Mouse (Mus musculus) fibroblast of lung, adult 2 months (primary cell): Measurements from ENCODE around the gene Catsperg1.
A peak's percentile ranks its signal among the peaks of the same experiment; 100 is the strongest.
"Not testable (repeated sequence)": the region's sequence is repeated elsewhere in the genome, so short reads cannot be mapped to it uniquely, and the experiment has no call there.

ENCODE experiments used
- DNase-seq: peaks from one replicate; pipeline ENCODE4 v3.0.0-alpha.2; 2011; ENCODE audit warnings: low read depth

Gene Catsperg1

DNA sequence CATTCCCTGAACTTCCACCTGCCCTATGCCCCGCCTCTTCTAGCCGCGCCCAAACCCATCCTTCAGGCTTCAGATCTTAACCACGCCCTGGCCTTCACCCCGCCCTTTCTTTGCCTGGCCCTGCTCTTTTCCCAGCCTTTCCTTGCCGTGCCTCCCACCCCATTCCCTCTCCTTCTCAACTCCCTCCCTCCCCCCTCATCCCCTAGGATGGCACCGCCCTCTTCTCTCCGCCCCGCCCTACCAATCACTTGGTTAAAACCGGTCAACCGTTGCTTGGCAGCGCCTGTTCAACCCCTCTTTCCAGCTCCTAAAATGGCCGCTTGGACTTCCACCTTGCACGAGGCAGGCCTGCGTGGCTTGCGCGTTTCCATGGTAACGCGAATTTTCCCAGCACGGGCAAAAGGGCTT lies at the start of gene Catsperg1:
Gene Catsperg1 (minus strand): TSS at position 361 of the 408 bp plus-strand sequence.
- no peak for DNase-seq

DNA sequence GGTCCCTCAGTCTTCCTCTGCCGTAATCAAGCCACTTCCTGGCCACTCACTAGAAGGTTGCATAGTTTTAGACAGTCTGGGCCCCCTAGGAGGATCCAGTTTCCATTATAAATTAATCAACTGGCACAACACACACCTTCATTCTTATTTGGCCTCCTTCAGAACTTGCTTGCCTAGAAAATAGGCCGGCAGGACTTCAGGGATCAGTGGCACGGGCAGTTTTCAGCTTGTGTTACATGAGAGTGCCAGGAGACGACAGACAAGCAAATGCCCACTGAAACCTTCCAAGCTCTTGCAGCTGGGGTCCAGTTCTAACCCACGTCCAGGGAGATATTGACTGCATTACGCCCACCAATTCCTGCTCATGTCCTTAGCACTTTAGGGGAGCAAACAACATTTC lies 48.3 kb upstream of the Catsperg1 start:
- no peak for DNase-seq

DNA sequence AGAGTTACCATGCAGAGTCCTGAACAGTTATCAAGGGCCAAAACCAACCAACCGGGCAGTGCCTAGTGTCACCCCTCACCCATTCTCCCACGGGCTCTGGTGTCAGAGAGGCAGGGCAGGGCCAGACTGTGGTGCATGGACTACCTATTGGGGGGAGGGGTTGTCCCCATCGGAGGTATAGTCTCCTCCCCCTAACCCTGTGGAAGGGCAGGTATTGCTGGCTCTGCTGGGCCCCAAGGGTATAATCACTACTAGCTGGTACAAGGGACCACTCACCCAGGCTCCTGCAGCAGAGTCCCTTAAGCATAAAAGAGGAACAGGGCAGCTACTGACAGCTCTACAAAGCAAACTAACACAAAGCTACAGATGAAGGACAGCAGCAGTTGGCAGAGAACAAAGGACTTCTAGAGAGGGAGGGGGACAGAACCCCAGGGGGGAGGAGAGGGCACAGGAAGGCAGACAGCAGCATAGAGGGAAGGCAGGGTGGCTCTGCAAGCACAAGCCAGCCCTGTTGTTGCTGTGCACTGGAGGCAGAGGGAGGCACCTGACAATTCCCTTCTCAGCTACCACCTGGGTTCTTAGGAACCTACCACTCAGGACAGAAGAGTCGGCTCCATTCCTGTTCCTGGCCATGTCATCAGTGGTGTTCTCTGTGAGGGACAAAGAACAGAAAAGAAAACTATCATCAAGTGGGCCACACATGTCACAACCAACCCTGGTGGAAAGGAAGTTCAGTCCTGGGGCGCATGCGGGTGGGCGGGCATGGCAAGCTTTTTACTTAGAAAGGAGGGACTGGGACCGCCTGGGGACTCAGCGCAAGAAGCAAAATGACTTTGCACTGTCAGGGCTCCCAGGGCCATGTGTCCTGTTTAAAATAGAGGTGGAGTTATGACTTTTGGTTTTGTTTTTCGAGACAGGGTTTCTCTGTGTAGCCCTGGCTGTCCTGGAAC lies 46.2 kb upstream of the Catsperg1 start:
- DNase-seq = no peak

DNA sequence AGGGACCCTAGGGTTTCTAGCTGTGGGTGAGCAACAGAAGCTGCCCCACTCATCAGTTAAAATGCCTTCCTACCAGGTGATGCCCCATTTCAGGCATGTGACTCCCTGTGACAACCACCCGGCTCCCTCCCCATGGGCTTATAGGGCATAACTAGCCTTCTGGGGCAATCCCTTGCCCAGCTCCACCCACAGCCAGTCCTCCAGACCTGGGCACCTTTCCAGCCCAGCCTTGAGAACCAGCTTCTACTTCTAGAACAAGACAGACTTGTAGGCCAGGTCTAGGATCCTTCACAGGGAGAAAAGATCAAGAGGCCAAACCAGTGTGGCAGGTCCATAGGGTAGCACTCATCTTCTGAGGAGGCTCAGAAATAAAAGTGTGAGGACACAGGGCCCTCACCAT lies 43.5 kb upstream of the Catsperg1 start:
- DNase-seq = no peak

DNA sequence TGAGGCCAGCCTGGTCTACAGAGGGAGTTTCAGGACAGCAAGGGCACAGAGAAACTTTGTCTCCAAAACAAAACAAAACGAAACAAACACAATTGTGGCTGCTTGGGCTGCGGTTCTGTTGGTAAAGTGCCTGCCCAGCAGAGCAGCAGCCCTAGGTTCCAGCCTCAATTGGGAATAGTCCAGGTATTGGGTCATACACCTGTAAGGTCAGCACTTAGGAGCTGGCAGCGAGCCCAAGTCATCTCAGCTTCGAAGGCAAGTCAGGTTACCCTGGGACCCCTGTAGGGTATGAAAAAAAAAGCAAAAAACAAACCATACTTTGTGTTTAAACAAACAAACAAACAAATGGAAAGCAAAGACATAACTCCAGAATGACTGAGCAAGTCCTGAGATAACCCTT lies 42.0 kb upstream of the Catsperg1 start:
- DNase-seq = no peak

DNA sequence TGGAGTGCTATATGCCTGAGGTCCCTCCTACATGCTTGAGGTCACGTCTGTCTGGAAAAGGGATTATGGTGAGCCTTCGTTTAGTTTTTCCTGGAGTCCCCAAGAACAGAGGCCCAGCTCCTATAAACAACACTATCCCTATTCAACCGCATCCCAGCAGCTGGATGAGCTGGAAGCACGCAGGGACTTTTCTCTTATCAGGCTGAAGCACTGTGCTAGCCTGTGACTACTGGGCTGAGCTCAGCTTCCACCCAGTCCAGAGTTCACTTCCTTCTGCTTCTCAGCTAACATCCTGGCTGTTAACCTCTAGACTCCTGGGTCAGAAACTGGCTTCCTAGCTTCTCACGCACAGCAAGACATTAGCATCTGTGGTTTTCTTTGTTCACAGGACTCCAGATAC lies 40.0 kb upstream of the Catsperg1 start:
- no peak for DNase-seq

DNA sequence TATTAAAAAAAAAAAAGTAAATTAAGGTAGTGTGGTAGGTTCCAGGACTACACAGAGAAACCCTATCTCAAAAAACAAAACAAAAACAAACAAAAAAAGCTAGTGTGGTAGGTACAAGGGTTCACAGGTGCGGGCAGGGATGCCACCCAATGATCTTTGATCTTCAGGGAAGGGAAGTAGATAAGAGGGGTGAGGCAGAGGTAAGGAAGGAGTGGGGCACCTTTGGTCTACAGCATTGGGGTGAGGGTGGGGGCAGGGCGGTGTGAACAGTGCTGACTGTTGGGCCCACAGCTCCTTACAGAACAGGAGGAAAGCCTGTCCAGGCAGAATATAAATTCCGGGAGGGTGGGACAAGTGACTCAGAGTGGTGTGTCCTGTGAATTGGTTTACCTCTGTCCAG lies 37.3 kb upstream of the Catsperg1 start:
- no peak for DNase-seq

DNA sequence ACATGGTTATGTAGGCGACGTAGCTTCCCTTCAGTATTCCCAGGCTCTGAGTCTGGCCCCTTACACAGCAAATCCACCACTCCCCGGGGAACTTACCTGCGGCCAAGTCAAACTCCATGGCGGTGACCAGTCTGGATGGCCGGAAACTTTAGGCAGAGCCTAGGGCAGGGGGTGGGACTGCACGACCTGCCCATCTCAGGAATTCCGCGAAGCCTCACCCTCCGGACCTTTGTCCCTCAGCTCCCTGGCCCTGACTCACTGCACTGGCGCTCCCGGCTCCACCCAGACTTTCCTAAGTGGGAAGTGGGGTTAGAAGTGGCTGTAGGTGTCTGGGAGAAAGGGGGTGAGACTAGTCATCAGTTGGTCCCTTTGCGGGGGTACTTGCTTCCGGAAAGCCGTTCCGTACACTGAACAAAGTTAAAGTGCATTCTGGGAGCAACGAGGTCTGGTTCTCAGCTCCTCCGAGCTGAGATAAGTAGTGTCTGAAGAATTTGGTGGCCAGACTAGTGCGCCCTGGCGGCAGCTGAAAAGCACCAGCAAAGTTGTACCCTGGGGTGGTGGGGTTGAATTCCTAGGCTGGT lies 34.5 kb upstream of the Catsperg1 start, which contains the start of gene 2200002D01Rik:
Gene 2200002D01Rik (minus strand): TSS at position 206 of the 581 bp plus-strand sequence.
- DNase-seq = no peak

DNA sequence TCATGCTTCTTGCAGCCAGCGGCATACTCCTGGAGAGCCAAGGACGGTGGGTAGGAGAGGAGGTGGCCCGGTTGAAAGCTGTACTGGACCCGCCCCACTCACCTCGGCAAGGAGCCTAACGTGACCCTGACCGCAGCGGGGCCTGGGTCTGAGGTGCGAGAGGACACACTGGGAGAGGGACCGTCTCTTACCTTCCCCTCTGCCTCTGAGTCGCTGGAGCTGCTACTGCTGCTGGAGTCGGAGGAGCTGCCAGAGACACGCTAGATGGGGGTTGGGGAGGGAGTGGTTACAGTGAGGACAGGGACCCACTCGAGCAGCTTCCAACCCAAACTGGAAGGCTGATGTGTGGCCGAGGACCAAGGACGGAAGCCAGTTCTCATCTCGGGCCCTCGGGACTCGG lies 33.9 kb upstream of the Catsperg1 start:
- no peak for DNase-seq

DNA sequence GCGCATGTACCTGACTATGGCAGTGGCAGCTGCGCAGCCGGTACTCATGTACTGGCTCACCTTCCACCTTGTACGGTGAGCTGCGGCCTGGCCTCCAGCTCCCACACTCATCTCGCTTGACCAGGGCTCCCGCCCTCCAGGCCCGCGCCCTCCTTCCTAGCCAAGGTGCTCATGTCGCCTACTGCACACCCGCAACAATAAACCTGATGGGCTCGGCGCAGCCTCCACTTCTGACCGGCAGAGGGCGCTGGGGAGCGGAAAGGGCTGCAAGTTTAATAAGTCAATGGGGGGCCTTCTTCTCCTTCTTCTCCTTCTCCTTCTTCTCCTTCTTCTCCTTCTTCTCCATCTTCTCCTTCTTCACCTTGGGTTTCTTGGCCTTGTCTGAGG lies 33.5 kb upstream of the Catsperg1 start:
- DNase-seq = no peak

DNA sequence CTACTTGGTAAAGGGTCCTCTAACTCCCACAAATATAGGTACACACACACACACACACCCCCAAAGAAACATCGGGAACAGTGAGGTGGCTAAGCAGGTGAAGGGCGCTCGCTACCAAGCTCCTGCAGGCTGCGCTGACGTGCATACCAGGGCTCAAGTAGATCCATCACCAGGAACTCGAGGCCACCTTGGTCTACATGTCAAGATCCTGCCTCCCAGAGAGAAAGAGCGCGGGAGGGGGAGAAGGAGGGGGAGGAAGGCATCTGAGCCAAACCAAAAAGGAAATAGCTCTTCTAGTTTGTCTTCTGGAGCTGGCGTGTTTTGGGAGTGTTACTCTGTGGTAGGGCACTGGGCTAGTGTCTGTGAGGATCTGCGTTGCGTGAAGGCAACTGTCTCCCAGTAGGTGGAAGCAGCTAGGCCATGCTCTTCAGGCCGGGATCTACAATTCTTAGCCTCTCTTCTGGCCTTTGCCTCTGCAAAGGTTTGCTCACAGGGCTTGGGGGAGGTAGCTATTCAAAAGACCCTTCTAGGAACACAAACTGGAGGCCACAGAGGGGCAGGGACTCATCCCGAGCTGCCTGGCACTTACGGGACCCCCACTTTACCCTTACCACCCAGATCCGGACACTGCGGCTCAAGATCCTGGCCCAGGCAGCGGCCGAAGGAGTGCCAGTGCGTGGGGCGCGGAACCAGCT lies 32.9 kb upstream of the Catsperg1 start:
- no peak for DNase-seq

DNA sequence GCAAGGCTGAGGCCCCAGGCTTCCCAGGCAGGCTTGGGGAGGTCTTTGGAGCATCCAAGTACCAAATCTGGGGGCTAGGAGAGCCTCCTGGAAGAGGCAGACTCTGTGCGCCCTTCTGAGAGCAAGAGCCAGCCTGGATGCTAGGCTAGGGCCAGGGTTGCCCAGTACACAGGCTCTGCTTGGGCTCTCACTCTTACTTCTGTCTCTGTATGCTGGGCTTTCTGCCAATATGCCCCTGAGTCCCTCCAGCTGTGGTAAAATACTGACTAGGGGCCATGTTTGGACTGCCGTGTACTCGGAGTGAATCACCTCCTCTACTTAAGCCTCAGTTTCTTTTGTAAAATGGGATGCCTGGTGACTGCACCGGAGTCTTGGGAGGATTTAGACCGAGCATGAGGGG lies 32.2 kb upstream of the Catsperg1 start:
- no peak for DNase-seq

DNA sequence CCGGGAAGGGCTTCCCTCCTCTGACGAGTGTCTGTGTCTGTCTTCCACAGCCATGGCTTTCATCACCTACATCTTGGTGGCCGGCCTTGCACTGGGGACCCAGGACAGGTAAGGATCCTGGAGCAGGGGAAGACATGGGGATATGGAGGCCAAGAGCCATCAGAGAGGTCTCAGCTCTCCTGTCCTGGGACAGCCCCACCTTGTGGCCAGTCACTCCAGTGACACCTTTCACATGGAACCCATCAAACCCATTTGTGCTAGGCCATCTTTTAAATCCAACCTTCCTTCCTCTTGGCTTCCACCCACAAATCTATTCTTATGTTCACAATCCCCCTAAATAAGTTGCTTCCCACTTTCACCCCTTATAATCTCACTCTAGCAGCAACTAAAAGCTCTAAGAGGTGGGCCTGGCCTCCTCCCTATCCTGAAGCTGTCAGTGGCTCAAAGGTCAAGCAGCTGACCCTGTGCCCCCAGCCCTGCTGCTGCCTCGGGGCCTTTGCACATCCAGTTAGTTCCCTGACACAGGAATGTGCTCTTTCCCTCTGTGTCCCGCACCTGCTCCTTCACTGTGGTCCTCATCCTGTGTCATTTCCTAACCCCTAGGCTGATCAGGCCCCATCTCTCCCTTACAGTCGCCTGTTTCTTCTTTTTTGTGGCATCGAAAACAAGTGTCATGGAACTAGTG lies 31.0 kb upstream of the Catsperg1 start:
- no peak for DNase-seq

DNA sequence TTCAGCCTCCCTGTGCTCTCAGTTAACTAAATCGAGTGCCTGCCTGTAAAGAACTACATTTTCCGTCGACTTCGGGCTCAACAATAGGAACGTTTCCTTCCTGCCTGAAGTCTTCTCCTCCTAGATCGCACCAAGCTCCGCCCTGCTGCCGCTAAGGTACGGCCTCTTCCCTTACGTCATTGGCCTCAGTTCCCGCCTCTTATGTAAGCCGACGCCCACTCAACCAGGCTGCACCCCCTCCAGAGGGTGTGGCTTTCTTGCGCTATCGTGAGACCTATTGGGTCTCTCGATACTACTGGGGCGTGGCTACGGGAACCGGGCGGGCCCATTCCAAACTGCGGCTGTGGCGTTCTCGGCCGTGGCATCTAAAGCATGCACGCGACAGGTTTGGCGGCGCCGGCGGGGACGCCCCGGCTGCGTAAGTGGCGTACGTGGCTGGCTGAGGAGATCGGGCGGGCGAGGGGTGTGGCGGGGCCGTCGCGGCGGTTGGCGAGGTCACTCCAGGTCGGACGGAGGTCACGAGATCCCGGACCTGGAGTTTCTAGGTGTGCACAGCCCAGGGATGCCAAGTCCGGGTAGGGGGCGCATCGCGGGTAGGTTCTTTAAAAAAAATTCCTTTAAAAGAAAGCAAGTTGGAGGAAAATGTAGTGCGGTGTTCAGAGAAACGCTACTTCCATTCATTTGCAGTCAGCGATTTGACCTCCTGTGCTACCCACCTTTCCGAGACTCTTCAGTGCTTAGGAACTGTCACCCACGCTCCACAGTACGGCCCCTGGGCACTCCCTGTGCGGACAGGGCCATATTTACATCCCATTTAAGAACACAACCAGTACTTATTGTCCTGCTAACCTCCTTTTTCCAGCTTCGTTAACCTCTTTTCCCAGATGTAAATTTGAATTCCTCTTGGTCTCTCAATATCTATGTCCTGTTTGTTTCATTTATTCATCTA lies 24.5 kb upstream of the Catsperg1 start, which contains the start of gene Yif1b:
Gene Yif1b (plus strand): TSS at position 311 of the 949 bp plus-strand sequence.
- DNase-seq = peak; percentile 98

DNA sequence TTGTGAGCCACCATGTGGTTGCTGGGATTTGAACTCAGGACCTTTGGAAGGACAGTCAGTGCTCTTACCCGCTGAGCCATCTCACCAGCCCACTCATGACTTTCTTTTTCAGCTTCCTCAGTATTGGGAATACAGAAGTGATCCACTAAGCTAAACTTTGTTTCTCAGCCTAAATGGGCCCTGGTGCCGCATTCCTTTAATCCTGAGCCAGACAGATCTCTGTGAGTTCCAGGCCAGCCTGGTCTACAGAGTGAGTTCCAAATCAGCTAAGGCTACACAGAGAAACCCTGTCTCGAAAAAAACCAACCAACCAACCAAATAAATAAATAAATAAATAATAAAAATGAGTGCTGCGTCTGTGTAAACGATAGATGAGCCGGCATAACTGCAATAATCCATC lies 23.8 kb upstream of the Catsperg1 start:
- DNase-seq = not testable (repeated sequence)

DNA sequence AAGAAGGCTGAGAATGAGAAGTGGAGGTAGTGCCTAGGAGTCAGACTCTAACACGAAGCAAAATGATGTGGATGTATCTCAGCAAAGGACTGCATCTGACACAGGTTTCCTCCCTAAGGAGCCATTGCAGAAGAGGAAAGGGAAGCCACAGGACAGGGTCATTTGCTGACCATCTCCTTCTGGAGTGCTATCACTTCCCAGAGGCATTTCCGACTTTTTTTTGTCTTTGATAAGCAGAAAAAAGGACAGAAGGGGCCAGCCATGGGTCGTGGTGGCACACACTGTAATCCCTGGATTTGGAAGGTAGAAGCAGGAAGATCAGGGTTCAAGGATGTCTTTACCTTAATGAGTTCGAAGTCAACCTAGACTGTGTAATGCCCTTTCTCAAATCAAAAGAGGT lies 22.8 kb upstream of the Catsperg1 start:
- no peak for DNase-seq

DNA sequence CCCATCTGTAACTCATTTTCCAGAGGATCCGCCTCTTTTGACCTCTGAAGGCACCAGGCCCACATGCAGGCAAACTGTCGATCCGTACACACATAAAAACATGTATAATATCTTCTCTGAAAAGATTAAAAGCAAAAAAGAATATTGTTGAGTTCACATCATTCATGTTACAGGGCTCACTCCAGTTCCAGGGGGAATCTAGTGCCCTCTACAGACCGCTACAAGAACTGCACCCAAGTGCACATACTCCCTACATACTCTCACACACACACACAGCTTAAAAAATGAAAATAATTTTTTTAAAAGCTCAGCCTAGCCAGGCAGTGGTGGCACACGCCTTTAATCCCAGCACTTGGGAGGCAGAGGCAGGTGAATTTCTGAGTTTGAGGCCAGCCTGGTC lies 20.8 kb upstream of the Catsperg1 start:
- DNase-seq = no peak

DNA sequence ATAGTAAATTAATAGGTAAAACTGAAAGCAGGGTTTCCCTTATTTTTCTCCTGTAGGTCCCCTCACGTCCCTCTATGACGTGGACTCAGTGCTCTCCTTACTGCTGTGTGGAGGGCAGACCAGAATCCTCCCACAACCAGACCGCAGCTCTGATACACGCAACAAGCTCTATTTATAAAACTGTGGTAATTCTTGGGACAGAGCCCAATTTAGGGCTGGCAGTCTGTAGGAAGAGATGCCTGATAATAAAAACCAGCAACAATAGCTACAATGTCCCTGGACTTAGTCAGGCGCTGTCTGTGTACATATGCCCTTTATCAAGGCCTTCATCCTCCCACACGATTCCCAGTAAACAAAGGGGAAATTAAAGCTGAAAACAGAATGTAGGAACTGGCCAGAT lies 19.9 kb upstream of the Catsperg1 start:
- peak; percentile 46 for DNase-seq

DNA sequence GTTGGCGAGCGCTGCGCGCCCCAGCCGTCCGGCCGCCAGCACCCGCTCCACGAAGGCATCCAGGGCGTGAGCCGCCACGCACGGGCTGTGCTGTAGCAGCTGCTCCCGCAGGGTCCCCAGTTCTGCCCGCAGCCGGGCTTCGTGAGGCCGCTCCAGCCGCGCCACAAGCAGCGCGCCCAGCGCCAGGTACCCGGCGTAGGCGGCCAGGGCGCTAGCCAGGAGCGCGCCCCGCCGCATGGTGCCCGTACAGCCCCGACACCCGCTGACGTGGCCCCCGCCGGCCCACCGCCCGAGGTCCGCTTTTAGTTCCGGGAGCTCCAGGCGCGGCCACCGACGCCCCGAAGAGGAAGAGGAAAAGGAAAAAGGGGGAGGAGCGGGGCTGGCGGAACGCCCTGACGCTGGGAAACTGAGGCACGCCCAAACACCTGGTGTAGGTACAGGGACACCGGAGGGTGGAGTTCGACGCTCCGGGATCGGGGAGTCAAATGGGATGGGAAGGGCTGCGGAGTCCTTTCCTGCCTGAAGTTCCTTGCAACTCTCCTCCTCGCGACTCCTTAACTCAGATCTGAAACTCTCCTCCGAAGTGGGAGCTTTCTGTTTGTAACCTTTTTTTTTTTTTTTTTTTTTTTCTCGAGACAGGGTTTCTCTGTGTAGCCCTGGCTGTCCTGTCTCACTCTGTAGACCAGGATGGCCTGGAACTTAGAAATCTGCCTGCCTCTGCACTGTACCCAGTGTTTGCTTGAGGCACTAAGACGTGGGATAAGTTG lies 18.6 kb upstream of the Catsperg1 start, which contains the start of gene Kcnk6:
Gene Kcnk6 (minus strand): TSS at position 269 of the 767 bp plus-strand sequence.
- DNase-seq = no peak

DNA sequence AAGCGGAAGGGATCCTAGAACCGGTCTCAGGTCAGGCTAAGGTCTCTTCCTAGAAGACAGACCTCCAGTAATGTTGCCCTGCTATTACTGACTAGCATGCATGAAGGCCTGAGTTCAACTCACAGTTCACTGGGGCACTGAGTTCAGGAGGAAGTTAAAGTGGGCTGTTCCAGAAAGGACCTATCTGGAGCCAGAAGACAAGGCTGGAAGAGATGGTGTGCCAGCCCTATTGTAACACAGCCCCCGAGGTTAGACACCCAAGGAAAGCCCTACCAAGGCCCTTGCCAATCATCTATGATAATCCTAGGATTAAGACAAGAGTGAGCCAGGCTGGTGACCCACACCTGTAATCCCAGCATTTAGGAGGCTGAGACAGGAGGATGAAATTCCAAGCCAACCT lies 17.7 kb upstream of the Catsperg1 start:
- no peak for DNase-seq
